Mouse (Mus musculus): ENCODE measurements around the gene Aip. TPM values are rescaled to one million over a fixed set of nuclear protein-coding genes. Genes with fewer than 3 reads are reported as not detected.
A peak's percentile ranks its signal among the peaks of the same experiment; 100 is the strongest.

The Aip gene
- total RNA-seq (2021): 100 to 1,000 TPM; 119 to 121 TPM
- long read RNA-seq, experiment 1, transcript Aip-201 (6 exons, 1,261 nt): major isoform, 49 of 62 reads
- long read RNA-seq, experiment 1, partial matches to known transcripts: 4 of 62 reads
- long read RNA-seq, experiment 1, other reads (novel, unspliced or antisense): 7 of 62 reads
- long read RNA-seq, experiment 2, transcript Aip-202 (7 exons, 1,378 nt): minor isoform, 7 of 152 reads
- long read RNA-seq, experiment 2, transcript Aip-201 (6 exons, 1,261 nt): major isoform, 128 of 152 reads
- long read RNA-seq, experiment 2, partial matches to known transcripts: 6 of 152 reads
- long read RNA-seq, experiment 2, other reads (novel, unspliced or antisense): 11 of 152 reads

DNA sequence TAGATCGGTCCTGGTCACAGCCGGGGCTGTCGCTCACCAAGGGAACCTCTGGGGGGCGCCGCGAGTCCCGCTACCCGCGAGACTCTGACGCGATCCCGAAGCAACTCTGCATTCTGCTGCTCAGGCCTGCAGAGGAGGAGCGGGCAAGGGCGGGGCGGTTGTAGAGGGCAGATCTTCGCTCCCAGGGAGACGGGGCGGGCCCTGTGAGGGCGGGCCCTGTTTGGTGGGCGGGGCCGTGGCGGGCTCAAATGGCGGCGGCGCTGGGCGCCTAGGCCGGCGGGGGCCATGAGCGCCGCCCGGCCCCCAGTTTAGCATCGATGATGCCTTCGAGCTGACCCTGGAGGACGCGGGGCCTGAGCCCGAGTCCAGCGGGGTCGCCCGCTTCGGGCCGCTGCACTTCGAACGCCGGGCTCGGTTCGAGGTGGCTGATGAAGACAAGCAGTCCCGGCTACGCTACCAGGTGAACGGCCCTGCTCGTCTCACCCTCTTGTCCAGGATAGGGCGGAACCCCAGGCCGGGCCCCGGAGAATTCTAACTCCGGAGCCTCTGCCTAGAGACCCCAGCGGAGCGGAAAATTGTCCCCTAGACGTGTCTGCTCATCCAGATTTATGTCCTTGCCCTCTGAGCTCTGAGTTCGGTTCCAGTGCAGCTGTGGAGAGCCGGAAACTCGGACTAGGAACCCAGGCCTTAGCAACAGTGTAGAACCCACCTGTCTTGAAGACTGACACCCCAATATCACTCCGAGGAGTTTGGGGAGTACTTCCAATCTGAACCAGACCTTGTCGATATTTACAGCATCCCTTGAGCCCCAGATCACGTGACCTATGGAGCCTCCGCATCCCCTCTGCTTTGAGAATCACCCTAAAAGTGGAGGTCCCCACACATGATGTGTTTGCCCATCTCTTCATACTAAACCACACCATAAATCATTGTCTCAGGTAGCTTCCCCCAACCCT, at the start of gene Aip:
Aip (minus strand) TSS at position 118 of the 956 bp plus-strand sequence.
- DNase-seq (ENCODE audit: low spot score in 2 of 2): peak; percentile 95

DNA sequence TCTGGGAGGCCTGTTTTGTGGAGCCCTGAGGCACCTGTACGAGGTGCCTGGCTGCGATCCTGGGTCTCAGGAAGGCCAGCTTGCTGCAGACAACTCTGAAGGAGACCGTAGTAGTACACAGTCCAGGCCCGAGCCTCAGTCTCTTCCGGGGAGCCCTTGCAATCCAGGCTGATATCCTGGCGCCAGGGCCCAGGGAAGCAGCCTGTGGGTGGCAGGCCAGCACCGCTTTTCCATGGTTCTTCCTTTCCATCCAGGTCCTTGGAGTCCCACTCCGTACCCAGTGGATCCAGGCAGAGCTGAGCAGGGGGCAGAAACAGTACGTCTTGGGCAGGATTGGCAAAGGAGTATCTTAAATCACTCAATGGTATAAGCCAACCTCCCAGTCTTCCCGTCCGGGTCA, 47.3 kb upstream of the Aip start:
- DNase-seq (ENCODE audit: low spot score in 2 of 2): no peak

DNA sequence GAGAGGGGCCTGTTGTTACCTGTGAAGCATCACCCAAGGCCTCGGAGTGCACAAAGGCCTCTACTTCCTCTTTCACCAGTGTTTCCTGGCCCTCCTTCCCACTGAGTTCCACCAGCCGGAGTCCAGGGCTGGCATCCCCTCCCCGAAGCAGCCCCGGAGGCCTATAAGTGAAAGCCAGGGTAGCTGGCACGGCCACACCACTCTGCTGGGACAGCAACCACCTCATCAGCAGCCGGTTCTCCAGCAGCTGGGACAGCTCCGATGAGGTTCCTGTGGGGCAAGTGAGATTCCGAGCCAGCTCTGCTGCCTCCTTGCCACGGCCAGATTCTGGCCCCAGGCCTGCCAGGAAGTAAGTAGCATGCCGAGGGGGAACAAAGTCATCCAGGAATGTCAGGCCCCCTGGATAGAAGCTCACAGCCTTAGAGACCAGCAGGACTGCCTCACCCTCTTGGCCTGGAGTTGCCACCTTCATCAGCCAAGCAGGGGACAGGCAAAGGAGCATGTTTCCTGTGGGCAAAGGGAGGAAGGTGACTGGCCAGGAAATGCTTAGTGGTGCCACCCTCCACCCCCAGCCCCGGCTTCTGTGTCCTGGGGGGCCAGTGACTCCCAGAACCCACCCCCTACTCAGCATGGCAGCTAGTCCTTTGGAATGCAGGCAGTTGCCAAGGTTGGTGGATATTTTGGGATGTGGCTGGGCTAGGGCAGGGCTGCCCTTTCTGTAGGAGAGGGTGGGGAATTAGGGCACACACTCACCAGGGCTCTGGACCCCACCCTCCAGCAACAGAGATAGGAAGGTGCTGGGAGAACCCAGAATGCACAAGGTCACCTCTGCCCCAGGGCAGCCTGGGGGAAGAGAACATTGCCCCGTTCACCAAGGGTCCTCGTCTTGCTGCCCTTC, 46.0 kb upstream of the Aip start:
- no peak for DNase-seq (ENCODE audit: low spot score in 2 of 2)

DNA sequence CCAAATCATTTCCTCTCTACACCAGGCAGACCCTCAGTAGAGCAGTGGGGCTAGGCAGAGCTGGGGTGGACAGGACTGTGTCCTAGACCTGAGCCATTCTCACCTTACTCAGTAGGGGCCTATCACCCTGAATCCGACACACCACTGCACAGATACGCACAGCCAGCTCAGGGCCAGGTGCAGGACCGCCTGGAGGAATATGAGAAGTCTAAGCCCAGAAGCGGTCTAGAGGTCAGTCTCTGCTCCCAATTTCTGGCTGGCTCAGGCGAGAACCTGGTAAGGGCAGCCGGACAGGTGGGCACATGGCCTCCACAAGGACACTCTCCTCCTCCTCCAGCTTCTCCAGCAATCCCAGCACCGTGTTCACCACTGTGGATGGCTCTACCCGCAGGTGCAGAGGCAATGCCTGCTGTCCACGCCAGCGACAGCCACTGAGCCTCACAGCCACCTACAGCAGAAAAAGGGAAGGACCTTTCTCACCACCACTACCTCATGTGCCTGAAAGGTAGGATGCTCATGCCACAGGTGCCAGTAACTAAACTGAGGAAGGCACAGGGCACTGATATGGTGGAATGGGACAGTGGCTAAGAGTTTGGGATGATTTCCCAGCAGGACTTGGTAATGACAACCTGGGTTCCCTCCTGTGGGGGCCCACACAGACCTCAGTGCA, 45.2 kb upstream of the Aip start:
- DNase-seq (ENCODE audit: low spot score in 2 of 2): no peak

DNA sequence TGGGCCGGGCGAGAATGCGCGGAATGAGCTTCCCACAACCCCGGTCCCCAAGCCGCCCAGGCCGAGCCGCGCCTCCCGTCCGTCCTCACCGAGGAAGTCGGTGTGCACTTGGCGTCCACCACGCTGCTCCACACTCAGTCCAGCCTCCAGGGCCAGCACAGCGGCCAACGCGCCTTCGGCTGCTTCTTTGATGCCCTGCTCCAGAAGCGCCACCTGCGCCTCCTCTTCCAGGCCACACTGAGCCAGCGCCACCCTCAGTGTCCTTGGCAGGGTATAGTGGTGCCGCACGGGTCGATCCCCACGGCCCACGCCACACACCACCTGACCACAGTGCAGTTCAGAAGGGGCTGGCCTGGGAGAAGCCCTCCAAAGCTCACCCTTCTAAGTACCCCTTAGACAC, 44.2 kb upstream of the Aip start:
- no peak for DNase-seq (ENCODE audit: low spot score in 2 of 2)

DNA sequence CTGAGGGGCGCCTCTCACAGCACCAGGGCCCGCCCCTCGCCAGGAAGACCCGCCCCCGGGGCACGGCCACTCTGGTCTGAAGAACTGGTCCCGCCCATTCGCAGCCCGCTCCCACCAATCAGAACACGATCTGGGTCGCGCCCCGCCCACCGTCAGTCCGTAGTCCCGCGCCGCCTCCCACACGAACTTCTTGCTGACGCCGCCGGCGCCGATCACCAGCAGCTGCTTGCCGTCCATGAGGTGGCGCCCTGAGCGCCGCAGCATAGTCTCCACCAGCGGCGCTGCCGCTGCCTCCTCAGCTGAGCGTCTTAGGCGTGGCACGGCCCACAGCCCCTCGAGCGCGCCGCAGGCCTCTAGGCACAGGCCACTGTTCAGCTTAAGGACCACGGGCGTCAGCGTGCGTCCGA, 43.7 kb upstream of the Aip start:
- peak; percentile 99 for DNase-seq (ENCODE audit: low spot score in 2 of 2)

DNA sequence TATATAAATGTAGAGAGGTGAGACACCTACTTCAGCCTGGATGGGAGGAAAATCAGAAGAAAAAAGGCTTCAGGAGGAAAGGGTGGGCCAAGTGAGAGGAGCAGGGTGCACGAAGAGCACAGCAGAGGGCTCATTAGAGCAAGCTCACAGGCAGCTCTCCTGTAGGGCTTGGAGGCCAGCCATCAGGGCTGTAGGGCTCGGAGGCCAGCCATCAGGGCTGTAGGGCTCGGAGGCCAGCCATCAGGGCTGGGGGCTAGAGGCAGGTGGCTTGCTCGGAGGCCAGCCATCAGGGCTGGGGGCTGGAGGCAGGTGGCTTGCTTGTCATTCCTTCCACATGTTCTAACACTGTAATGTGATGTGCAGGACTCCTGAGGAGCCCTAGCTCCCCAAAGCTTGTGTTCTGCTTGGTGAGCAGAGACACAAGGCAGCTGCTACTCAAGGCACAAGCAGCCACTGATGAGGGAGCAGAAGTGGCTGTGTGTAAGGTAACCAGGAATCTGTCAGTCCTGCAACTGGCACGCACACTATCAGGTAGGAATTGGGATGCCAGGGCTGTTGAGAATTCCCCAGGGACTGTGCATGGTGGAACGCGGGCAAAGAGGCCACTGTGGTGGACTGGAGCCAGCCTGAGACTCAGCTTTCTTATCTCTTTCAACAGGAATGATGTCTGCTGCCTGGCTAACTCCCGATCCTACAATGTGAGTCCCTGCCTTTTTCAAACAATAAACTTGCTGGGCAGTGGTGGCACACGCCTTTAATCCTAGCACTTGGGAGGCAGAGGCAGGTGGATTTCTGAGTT, 41.2 kb upstream of the Aip start:
- no peak for DNase-seq (ENCODE audit: low spot score in 2 of 2)

DNA sequence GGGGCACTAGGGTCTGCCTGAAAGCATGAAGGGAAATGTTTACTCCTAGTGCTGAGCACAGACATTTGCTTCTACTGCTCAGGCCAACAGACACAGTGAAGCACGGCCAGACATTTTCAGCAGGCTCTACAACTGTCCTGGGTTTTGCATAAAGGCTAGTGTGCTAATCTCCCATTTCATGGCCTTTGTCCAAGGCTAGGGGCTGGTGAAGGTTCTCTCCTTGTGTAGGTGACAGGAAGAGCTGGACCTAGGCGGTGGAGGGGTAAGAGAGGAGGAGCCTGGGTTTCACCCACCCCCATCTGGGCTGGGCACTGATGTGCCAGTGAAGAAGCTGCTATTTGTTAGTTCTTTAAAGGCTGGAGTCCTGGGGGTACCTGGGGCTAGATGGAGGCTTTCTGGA, 39.1 kb upstream of the Aip start:
- DNase-seq (ENCODE audit: low spot score in 2 of 2): peak in 1 of 2 experiments; percentile 38

DNA sequence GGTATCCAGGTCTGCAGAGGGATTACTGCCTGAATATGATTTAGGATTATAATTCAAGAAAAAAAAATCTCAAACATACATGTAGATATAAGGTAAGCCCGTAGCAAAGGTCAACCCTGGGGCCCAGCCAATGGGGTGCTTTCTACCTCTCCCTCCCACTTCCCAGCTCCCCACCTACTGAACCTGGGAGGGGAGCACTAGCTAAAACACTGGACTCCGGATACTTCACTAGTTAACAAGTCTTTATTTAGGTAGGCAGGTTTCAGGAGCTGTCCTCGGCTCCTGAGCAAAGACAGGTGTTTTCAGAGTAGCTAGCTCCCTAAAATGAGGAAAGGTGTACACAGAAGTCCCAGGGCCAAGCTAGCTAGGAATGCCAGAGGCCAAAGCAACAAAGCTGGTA, 38.4 kb upstream of the Aip start:
- no peak for DNase-seq (ENCODE audit: low spot score in 2 of 2)

DNA sequence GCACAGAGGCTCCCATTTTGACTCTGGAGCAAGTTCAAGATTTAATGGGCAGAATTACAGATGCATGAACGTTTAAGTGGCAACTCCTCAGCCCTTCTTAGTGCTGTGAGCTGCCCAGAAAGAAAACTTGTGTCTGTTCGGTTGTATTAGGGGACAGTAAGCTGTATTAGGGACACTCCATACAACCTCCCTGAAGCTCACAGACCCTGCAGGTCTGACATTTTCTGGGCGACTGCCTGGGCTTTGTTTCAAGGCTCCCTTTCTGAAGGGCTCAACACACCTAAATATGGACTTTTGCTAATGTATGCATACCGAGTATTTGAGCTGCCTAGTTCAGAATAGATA, 37.9 kb upstream of the Aip start:
- no peak for DNase-seq (ENCODE audit: low spot score in 2 of 2)

DNA sequence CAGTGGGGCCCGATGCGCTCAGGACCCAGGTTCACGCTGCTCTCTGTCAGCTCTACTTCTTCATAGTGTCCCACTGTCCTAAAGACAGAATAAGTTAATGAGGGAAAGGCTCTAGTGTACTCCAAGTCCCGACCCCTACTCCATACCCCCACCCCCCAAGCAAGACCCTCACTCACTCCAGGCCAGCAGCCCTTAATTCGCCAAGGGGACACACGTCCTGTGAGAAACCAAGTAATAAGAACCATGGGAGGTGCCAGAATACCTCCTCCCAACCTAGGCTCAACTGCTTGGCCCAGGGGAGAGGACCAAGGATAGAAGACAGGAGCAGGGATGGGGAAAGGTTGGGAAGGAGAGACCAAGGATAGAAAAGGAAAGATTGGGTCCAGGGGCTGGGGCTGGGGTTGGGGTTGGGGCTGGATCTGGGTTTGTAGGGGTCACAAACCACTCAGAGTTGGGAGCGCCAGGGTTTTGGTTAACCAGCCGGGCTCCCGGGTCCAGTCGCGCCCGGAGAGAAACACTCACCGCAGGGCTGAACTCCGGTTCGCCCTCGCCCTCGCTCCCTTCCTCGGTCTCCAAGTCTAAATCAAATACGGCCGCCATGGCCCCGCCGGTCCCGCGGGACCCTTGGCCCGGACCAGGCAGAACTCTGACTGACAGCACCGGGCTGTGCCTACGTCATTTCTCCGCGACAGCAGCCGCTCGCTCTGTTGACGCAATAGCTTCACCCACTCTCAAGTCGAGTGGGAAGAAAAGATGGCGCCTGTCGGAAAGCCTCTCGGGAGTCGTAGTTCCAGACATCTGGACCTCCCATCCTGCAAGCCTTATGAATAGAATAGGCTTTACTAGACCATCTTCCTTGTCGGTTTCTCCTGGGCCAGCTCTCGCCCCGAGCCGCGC, 37.2 kb upstream of the Aip start, which contains the start of gene Rps6kb2:
Rps6kb2 (minus strand) TSS at position 709 of the 897 bp plus-strand sequence.
- peak; percentile 94 to 96 for DNase-seq (ENCODE audit: low spot score in 2 of 2)

DNA sequence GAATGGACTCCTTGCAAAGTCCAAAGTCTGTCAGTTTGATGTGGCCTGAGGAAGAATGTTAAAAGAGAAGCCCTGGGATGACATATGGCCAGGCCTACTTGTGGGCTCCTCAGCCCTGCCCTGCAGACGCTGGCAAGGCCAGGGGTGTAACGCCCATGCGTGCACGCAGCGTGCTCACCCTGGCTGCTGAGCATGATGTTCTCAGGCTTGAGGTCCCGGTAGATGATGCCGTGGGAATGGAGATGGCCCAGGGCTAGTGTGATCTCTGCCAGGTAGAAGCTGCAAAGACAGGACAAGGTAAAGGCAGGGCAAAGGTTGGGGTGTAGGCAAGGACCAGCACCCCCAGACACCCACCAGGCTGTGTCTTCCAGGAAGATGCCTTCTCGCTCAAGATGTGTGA, 33.4 kb upstream of the Aip start:
- DNase-seq (ENCODE audit: low spot score in 2 of 2): no peak

DNA sequence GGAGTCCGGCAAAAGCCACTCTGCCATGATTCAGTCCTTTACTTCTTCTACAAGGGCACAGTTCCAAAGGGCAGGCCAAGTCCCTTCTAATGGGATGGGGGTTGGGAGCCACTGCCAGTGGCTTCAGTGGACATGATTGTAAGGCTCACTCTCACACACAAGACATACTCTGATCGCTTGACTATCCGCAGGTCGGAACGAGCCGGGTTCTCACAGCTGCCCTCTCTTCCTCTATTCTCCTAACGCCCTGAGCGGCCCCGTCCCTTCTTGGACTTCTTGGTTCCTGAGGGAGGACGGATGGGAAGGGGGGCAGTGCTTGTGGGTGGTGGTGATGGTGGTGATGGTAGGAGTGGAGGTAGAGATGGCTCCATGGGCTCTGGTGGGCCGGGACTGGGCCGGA, 31.1 kb upstream of the Aip start:
- DNase-seq (ENCODE audit: low spot score in 2 of 2): no peak

DNA sequence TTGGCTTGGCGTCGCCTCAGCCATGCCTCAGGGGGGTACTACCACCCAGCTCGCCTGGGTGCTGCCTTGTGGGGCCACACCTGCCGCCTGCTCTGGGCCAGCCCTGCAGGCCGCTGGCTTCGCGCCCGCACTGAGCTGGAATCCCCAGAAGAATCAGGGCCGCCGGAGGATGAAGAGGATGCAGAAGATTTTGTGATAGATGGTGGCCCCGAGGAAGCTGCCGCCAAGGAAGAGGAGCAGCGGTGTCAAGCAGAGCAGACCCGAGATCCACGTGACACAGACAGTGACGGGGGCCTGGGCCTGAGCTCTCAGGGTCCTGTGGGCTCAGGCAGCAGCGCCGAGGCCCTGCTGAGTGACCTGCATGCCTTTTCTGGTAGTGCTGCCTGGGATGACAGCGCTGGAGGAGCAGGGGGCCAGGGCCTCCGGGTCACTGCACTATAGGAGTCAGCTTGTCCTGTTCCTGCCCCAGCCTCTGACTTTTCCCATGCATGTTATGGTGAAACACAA, 30.5 kb upstream of the Aip start:
- DNase-seq (ENCODE audit: low spot score in 2 of 2): no peak

DNA sequence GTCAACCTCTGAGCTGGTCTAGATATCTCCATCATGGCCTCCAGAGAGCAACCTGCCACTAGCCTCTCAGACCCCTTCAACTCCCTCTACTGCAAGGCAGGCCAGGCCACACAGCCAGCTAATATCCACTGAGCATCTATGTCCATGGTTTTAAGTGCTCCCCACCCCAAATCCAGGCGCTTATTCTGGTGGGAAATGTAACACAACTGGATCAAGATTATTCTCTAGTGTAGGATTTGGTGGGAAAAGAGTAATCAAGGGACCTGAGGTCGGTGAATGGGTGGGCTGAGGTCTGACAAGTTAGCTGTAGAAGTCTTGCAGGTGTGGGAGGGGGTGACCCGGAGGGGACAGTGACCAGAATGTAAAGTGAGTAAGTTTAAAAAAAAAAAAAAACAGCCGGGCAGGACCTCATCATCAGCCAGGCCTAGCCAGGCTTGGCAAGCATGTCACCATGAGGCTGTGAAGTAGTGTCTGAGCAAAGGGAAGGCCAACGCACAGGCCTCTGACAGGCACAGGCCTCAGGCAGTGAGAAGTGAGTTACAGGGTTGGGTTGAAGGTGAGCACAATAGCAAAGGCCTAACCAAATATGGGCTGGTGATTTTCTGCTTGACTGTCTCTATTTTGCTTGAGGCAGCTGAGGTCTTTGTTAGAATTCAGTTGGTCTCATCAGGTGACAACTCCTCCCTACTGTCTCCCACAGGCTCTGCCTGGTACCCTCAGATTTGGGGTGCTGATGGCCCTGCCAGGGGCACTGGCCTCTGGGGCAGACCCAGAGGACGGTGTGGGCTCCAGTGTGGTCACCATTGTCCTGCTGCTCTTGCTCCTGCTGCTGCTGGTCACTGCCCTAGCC, 29.8 kb upstream of the Aip start:
- DNase-seq (ENCODE audit: low spot score in 2 of 2): no peak

DNA sequence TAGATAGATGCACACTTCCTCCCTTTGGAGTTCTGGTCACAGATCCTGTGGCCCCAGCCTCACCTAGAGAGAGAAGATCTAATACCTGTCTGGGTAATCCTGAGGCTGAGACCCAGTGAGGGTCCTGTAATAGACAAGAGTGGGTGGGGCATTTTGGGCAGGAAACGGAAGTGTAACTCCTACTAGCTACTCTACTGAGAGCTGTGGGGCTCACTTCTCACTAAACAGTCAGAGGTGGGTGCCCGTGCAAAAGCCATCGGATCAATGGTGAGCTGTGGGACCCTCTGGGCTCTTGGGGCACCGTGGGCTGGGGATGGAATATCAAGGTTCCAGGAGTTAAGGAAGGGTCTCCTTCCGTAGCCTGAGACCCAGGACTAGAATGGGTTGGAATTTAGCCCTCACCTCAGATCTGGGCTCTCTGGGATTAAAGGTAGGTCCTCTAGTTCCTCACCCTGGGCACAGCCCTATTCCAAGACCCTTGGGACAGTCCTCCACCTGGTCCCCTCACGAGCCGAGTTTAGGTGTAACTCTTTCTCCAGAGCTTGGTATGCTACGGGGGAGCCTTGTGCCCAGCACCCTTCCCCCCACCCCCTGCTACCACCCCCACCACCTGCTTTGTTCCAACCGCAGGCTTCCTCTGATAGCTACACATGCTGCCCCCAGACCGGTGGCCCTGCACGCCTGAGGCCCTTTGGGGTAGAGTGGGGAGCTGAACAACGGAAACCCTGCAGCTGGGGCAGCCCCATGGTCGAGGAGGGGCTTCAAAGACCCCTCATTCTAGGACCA, 29.0 kb upstream of the Aip start:
- DNase-seq (ENCODE audit: low spot score in 2 of 2): no peak

DNA sequence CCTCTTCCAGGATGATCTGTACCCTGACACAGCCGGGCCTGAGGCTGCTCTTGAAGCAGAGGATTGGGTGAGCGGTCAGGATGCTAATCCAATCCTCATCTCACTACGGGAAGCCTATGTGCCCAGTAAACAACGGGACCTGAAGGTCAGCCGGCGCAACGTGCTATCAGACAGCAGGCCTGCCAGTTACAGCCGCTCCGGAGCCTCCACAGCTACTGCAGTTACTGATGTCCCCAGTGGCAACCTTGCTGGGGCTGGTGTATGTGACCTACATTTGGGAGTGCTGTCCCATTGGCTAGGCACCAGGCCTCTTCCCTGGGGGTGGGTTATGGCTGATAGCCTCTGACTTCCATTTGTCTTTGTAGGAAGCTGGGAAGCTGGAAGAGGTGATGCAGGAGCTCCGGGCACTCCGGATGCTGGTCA, 27.6 kb upstream of the Aip start, which contains the start of gene Ptprcap:
Ptprcap (plus strand) TSS at position 373 of the 423 bp plus-strand sequence.
- no peak for DNase-seq (ENCODE audit: low spot score in 2 of 2)
